Mouse (Mus musculus): ENCODE data around the gene Agbl2. TPM values are rescaled to one million over a fixed set of nuclear protein-coding genes. Genes with fewer than 3 reads are reported as not detected.
"Not testable (repeated sequence)": the region's sequence is repeated elsewhere in the genome, so short reads cannot be mapped to it uniquely, and the experiment has no call there.

Gene Agbl2
- polyA plus RNA-seq, 1 experiment from 2014 or later = 0.35 TPM

GRCm38 (mm10) chr2:90820894-90821293, 38.4 kb downstream of the Agbl2 start:
- Histone ChIP-seq H3K27ac (replicated peaks) (no peak overlapping the region), H3K9ac (ENCODE audit: low read length) (no peak overlapping the region), H3K27me3 (ENCODE audit: control insufficient read depth, insufficient read depth, low read length) (no peaks in the 10 kb centered on the region), H3K36me3 (ENCODE audit: control insufficient read depth, insufficient read depth, low read length) (no peaks in the 10 kb centered on the region), H3K9me3 (ENCODE audit: control insufficient read depth, low read length) (no peaks in the 10 kb centered on the region), H3K4me1 (replicated peaks; ENCODE audit: control insufficient read depth, insufficient read depth) (no peaks in the 10 kb centered on the region), H3K4me3 (ENCODE audit: low read depth, low read length) (no peak overlapping the region), H3K4me2 (replicated peaks; ENCODE audit: low read depth) (no peak overlapping the region)
- no peak for DNase-seq (ENCODE audit: low spot score)
- TF ChIP-seq CTCF (IDR thresholded peaks at IDR 0.05; ENCODE audit: low read depth) = no peak
- no peak for TF ChIP-seq EP300 (optimal IDR thresholded peaks at IDR 0.05)
- WGBS = 82% methylated on average over 3 of the region's 3 CpGs
- ATAC-seq (ENCODE audit: low FRiP score, low TSS enrichment) = no peak

GRCm38 (mm10) chr2:90822978-90823377, 40.5 kb downstream of the Agbl2 start:
- DNase-seq (ENCODE audit: low spot score) = no peak
- H3K27me3 ChIP-seq (ENCODE audit: control insufficient read depth, insufficient read depth, low read length) = no peaks in the 10 kb centered on the region
- H3K9ac ChIP-seq (ENCODE audit: low read length) = no peak overlapping the region
- ATAC-seq (ENCODE audit: low FRiP score, low TSS enrichment) = no peak
- H3K27ac ChIP-seq (replicated peaks) = no peak overlapping the region
- no peak overlapping the region for H3K4me3 ChIP-seq (ENCODE audit: low read depth, low read length)
- H3K9me3 ChIP-seq (ENCODE audit: control insufficient read depth, low read length) = no peaks in the 10 kb centered on the region
- H3K4me2 ChIP-seq (replicated peaks; ENCODE audit: low read depth) = no peak overlapping the region
- TF ChIP-seq CTCF (IDR thresholded peaks at IDR 0.05; ENCODE audit: low read depth) = no peak
- TF ChIP-seq EP300 (optimal IDR thresholded peaks at IDR 0.05) = no peak
- no peaks in the 10 kb centered on the region for H3K36me3 ChIP-seq (ENCODE audit: control insufficient read depth, insufficient read depth, low read length)
- H3K4me1 ChIP-seq (replicated peaks; ENCODE audit: control insufficient read depth, insufficient read depth) = no peaks in the 10 kb centered on the region
- WGBS = 87% methylated on average over 2 of the region's 2 CpGs

GRCm38 (mm10) chr2:90823781-90824180, 41.3 kb downstream of the Agbl2 start:
- 88% methylated on average over 6 of the region's 6 CpGs for WGBS
- H3K4me3 ChIP-seq (ENCODE audit: low read depth, low read length) = no peak overlapping the region
- no peak overlapping the region for H3K4me2 ChIP-seq (replicated peaks; ENCODE audit: low read depth)
- H3K9ac ChIP-seq (ENCODE audit: low read length) = no peak overlapping the region
- TF ChIP-seq EP300 (optimal IDR thresholded peaks at IDR 0.05) (no peak), CTCF (IDR thresholded peaks at IDR 0.05; ENCODE audit: low read depth) (no peak)
- H3K9me3 ChIP-seq (ENCODE audit: control insufficient read depth, low read length) = no peaks in the 10 kb centered on the region
- H3K4me1 ChIP-seq (replicated peaks; ENCODE audit: control insufficient read depth, insufficient read depth) = no peaks in the 10 kb centered on the region
- H3K36me3 ChIP-seq (ENCODE audit: control insufficient read depth, insufficient read depth, low read length) = no peaks in the 10 kb centered on the region
- no peak for DNase-seq (ENCODE audit: low spot score)
- no peak overlapping the region for H3K27ac ChIP-seq (replicated peaks)
- H3K27me3 ChIP-seq (ENCODE audit: control insufficient read depth, insufficient read depth, low read length) = no peaks in the 10 kb centered on the region
- no peak for ATAC-seq (ENCODE audit: low FRiP score, low TSS enrichment)

- not testable (repeated sequence) for H3K4me2 ChIP-seq (replicated peaks; ENCODE audit: low read depth); H3K36me3 ChIP-seq (ENCODE audit: control insufficient read depth, insufficient read depth, low read length); H3K9ac ChIP-seq (ENCODE audit: low read length); H3K4me1 ChIP-seq (replicated peaks; ENCODE audit: control insufficient read depth, insufficient read depth); H3K27me3 ChIP-seq (ENCODE audit: control insufficient read depth, insufficient read depth, low read length); DNase-seq (ENCODE audit: low spot score); H3K27ac ChIP-seq (replicated peaks); H3K9me3 ChIP-seq (ENCODE audit: control insufficient read depth, low read length); H3K4me3 ChIP-seq (ENCODE audit: low read depth, low read length); ATAC-seq (ENCODE audit: low FRiP score, low TSS enrichment)
- WGBS = 61% methylated on average over 10 of the region's 10 CpGs
Observed at GRCm38 (mm10) chr2:90824528-90824927, 42.0 kb downstream of the Agbl2 start.

- Histone ChIP-seq H3K4me3 (ENCODE audit: low read depth, low read length) (no peak overlapping the region), H3K27ac (replicated peaks) (no peak overlapping the region), H3K9me3 (ENCODE audit: control insufficient read depth, low read length) (no peaks in the 10 kb centered on the region), H3K9ac (ENCODE audit: low read length) (no peak overlapping the region), H3K4me1 (replicated peaks; ENCODE audit: control insufficient read depth, insufficient read depth) (no peaks in the 10 kb centered on the region), H3K36me3 (ENCODE audit: control insufficient read depth, insufficient read depth, low read length) (no peaks in the 10 kb centered on the region), H3K4me2 (replicated peaks; ENCODE audit: low read depth) (no peak overlapping the region), H3K27me3 (ENCODE audit: control insufficient read depth, insufficient read depth, low read length) (no peaks in the 10 kb centered on the region)
- 75% methylated on average over 11 of the region's 11 CpGs for WGBS
- ATAC-seq (ENCODE audit: low FRiP score, low TSS enrichment) (no peak), DNase-seq (ENCODE audit: low spot score) (no peak)
- TF ChIP-seq CTCF (IDR thresholded peaks at IDR 0.05; ENCODE audit: low read depth) (no peak), EP300 (optimal IDR thresholded peaks at IDR 0.05) (no peak)
Observed at GRCm38 (mm10) chr2:90825515-90826172, 43.1 kb downstream of the Agbl2 start.

- no peak overlapping the region for H3K9ac ChIP-seq (ENCODE audit: low read length)
- 54% methylated on average over 7 of the region's 7 CpGs for WGBS
- no peaks in the 10 kb centered on the region for H3K9me3 ChIP-seq (ENCODE audit: control insufficient read depth, low read length)
- H3K36me3 ChIP-seq (ENCODE audit: control insufficient read depth, insufficient read depth, low read length) = no peaks in the 10 kb centered on the region
- H3K4me2 ChIP-seq (replicated peaks; ENCODE audit: low read depth) = no peak overlapping the region
- no peaks in the 10 kb centered on the region for H3K27me3 ChIP-seq (ENCODE audit: control insufficient read depth, insufficient read depth, low read length)
- H3K4me3 ChIP-seq (ENCODE audit: low read depth, low read length) = no peak overlapping the region
- H3K27ac ChIP-seq (replicated peaks) = no peak overlapping the region
- ATAC-seq (ENCODE audit: low FRiP score, low TSS enrichment) (no peak), DNase-seq (ENCODE audit: low spot score) (no peak)
- TF ChIP-seq EP300 (optimal IDR thresholded peaks at IDR 0.05) (no peak), CTCF (IDR thresholded peaks at IDR 0.05; ENCODE audit: low read depth) (no peak)
- H3K4me1 ChIP-seq (replicated peaks; ENCODE audit: control insufficient read depth, insufficient read depth) = no peaks in the 10 kb centered on the region
Observed at GRCm38 (mm10) chr2:90828739-90829138, 46.2 kb downstream of the Agbl2 start.

Measured in stomach, postnatal 0 days (tissue).